Mouse (Mus musculus): ENCODE results near the gene Vwc2l. TPM values are rescaled to one million over a fixed set of nuclear protein-coding genes. Genes with fewer than 3 reads are reported as not detected.

Gene Vwc2l
- not detected in 2 replicates for polyA plus RNA-seq (2012; rRNA removed)

- Histone ChIP-seq H3K36me3 (ENCODE audit: control insufficient read depth, insufficient read depth, low read length) (no peaks in the 10 kb centered on the region), H3K4me3 (ENCODE audit: low read depth, low read length) (no peak within 1 kb of the TSS), H3K27me3 (ENCODE audit: control insufficient read depth, insufficient read depth, low read length) (no peaks in the 10 kb centered on the region), H3K4me1 (ENCODE audit: control insufficient read depth, insufficient read depth, insufficient read length, low read length) (no peaks in the 10 kb centered on the region), H3K27ac (ENCODE audit: insufficient read depth, low read depth, low read length) (no peak within 1 kb of the TSS)
- TF ChIP-seq POLR2A (IDR thresholded peaks at IDR 0.05; ENCODE audit: low read depth, low read length) (no peak), CTCF (IDR thresholded peaks at IDR 0.05; ENCODE audit: extremely low read depth, insufficient read length, insufficient replicate concordance, low read depth, low read length) (no peak)
- 13% methylated on average over 13 of the region's 13 CpGs for WGBS
Measured at GRCm38 (mm10) chr1:70725655-70726066, at the start of gene Vwc2l. TSS of gene Vwc2l (plus strand) at chr1:70725715.

GRCm38 (mm10) chr1:70692529-70692928, 33.0 kb upstream of the Vwc2l start:
- TF ChIP-seq POLR2A (IDR thresholded peaks at IDR 0.05; ENCODE audit: low read depth, low read length) (no peak), CTCF (IDR thresholded peaks at IDR 0.05; ENCODE audit: extremely low read depth, insufficient read length, insufficient replicate concordance, low read depth, low read length) (no peak)
- H3K36me3 ChIP-seq (ENCODE audit: control insufficient read depth, insufficient read depth, low read length), result no peaks in the 10 kb centered on the region
- H3K4me3 ChIP-seq (ENCODE audit: low read depth, low read length), result no peak overlapping the region
- WGBS, result 76% methylated on average over 2 of the region's 2 CpGs
- no peaks in the 10 kb centered on the region for H3K27me3 ChIP-seq (ENCODE audit: control insufficient read depth, insufficient read depth, low read length)
- H3K4me1 ChIP-seq (ENCODE audit: control insufficient read depth, insufficient read depth, insufficient read length, low read length), result no peaks in the 10 kb centered on the region
- no peak overlapping the region for H3K27ac ChIP-seq (ENCODE audit: insufficient read depth, low read depth, low read length)

- no peak for TF ChIP-seq CTCF (IDR thresholded peaks at IDR 0.05; ENCODE audit: extremely low read depth, insufficient read length, insufficient replicate concordance, low read depth, low read length)
- no peak for TF ChIP-seq POLR2A (IDR thresholded peaks at IDR 0.05; ENCODE audit: low read depth, low read length)
- H3K4me1 ChIP-seq (ENCODE audit: control insufficient read depth, insufficient read depth, insufficient read length, low read length), result no peaks in the 10 kb centered on the region
- 80% methylated on average over 5 of the region's 5 CpGs for WGBS
- no peak overlapping the region for H3K27ac ChIP-seq (ENCODE audit: insufficient read depth, low read depth, low read length)
- H3K27me3 ChIP-seq (ENCODE audit: control insufficient read depth, insufficient read depth, low read length), result no peaks in the 10 kb centered on the region
- H3K4me3 ChIP-seq (ENCODE audit: low read depth, low read length), result no peak overlapping the region
- no peaks in the 10 kb centered on the region for H3K36me3 ChIP-seq (ENCODE audit: control insufficient read depth, insufficient read depth, low read length)
Measured at GRCm38 (mm10) chr1:70700270-70700669, 25.2 kb upstream of the Vwc2l start.

GRCm38 (mm10) chr1:70703934-70704333, 21.6 kb upstream of the Vwc2l start:
- no peaks in the 10 kb centered on the region for H3K36me3 ChIP-seq (ENCODE audit: control insufficient read depth, insufficient read depth, low read length)
- no peak for TF ChIP-seq POLR2A (IDR thresholded peaks at IDR 0.05; ENCODE audit: low read depth, low read length)
- TF ChIP-seq CTCF (IDR thresholded peaks at IDR 0.05; ENCODE audit: extremely low read depth, insufficient read length, insufficient replicate concordance, low read depth, low read length), result no peak
- H3K4me3 ChIP-seq (ENCODE audit: low read depth, low read length), result no peak overlapping the region
- H3K27ac ChIP-seq (ENCODE audit: insufficient read depth, low read depth, low read length), result no peak overlapping the region
- WGBS, result 53% methylated on average over 3 of the region's 3 CpGs
- H3K4me1 ChIP-seq (ENCODE audit: control insufficient read depth, insufficient read depth, insufficient read length, low read length), result no peaks in the 10 kb centered on the region
- H3K27me3 ChIP-seq (ENCODE audit: control insufficient read depth, insufficient read depth, low read length), result no peaks in the 10 kb centered on the region

GRCm38 (mm10) chr1:70705821-70706220, 19.7 kb upstream of the Vwc2l start:
- Histone ChIP-seq H3K27me3 (ENCODE audit: control insufficient read depth, insufficient read depth, low read length) (no peaks in the 10 kb centered on the region), H3K27ac (ENCODE audit: insufficient read depth, low read depth, low read length) (no peak overlapping the region), H3K4me3 (ENCODE audit: low read depth, low read length) (no peak overlapping the region), H3K4me1 (ENCODE audit: control insufficient read depth, insufficient read depth, insufficient read length, low read length) (no peaks in the 10 kb centered on the region), H3K36me3 (ENCODE audit: control insufficient read depth, insufficient read depth, low read length) (no peaks in the 10 kb centered on the region)
- 71% methylated on average over 3 of the region's 3 CpGs for WGBS
- TF ChIP-seq POLR2A (IDR thresholded peaks at IDR 0.05; ENCODE audit: low read depth, low read length) (no peak), CTCF (IDR thresholded peaks at IDR 0.05; ENCODE audit: extremely low read depth, insufficient read length, insufficient replicate concordance, low read depth, low read length) (no peak)

GRCm38 (mm10) chr1:70725045-70725444, 470 bp upstream of the Vwc2l start:
- no peak overlapping the region for H3K27ac ChIP-seq (ENCODE audit: insufficient read depth, low read depth, low read length)
- no peaks in the 10 kb centered on the region for H3K36me3 ChIP-seq (ENCODE audit: control insufficient read depth, insufficient read depth, low read length)
- H3K4me1 ChIP-seq (ENCODE audit: control insufficient read depth, insufficient read depth, insufficient read length, low read length), result no peaks in the 10 kb centered on the region
- H3K27me3 ChIP-seq (ENCODE audit: control insufficient read depth, insufficient read depth, low read length), result no peaks in the 10 kb centered on the region
- WGBS, result 40% methylated on average over 5 of the region's 5 CpGs
- no peak for TF ChIP-seq POLR2A (IDR thresholded peaks at IDR 0.05; ENCODE audit: low read depth, low read length)
- TF ChIP-seq CTCF (IDR thresholded peaks at IDR 0.05; ENCODE audit: extremely low read depth, insufficient read length, insufficient replicate concordance, low read depth, low read length), result no peak
- H3K4me3 ChIP-seq (ENCODE audit: low read depth, low read length), result no peak overlapping the region

GRCm38 (mm10) chr1:70787146-70787545, 61.6 kb downstream of the Vwc2l start:
- TF ChIP-seq POLR2A (IDR thresholded peaks at IDR 0.05; ENCODE audit: low read depth, low read length), result no peak
- no peak for TF ChIP-seq CTCF (IDR thresholded peaks at IDR 0.05; ENCODE audit: extremely low read depth, insufficient read length, insufficient replicate concordance, low read depth, low read length)
- Histone ChIP-seq H3K36me3 (ENCODE audit: control insufficient read depth, insufficient read depth, low read length) (no peaks in the 10 kb centered on the region), H3K4me1 (ENCODE audit: control insufficient read depth, insufficient read depth, insufficient read length, low read length) (no peaks in the 10 kb centered on the region), H3K27me3 (ENCODE audit: control insufficient read depth, insufficient read depth, low read length) (no peaks in the 10 kb centered on the region), H3K27ac (ENCODE audit: insufficient read depth, low read depth, low read length) (no peak overlapping the region), H3K4me3 (ENCODE audit: low read depth, low read length) (no peak overlapping the region)

- Histone ChIP-seq H3K4me3 (ENCODE audit: low read depth, low read length) (no peak overlapping the region), H3K27ac (ENCODE audit: insufficient read depth, low read depth, low read length) (no peak overlapping the region), H3K4me1 (ENCODE audit: control insufficient read depth, insufficient read depth, insufficient read length, low read length) (no peaks in the 10 kb centered on the region), H3K36me3 (ENCODE audit: control insufficient read depth, insufficient read depth, low read length) (no peaks in the 10 kb centered on the region), H3K27me3 (ENCODE audit: control insufficient read depth, insufficient read depth, low read length) (no peaks in the 10 kb centered on the region)
- 77% methylated on average over 5 of the region's 5 CpGs for WGBS
- TF ChIP-seq POLR2A (IDR thresholded peaks at IDR 0.05; ENCODE audit: low read depth, low read length) (no peak), CTCF (IDR thresholded peaks at IDR 0.05; ENCODE audit: extremely low read depth, insufficient read length, insufficient replicate concordance, low read depth, low read length) (no peak)
Measured at GRCm38 (mm10) chr1:70791636-70792035, 66.1 kb downstream of the Vwc2l start.

All from small intestine, adult 2 months (tissue).